Mouse (Mus musculus): ENCODE measurements at regions not wholly inside any gene's neighbourhood (a gene's known extent, or its start where the extent isn't known, plus 50 kb on each side); places are given as distances from the start of the nearest gene placed in this dataset.

- no peak overlapping the region for H3K4me2 ChIP-seq (replicated peaks)
- no peaks in the 10 kb centered on the region for H3K36me3 ChIP-seq
- ATAC-seq (ENCODE audit: low FRiP score, low read depth) = no peak
- no peaks in the 10 kb centered on the region for H3K9me3 ChIP-seq
- 93% methylated on average over 2 of the region's 2 CpGs for WGBS
- no peak overlapping the region for H3K4me3 ChIP-seq
- H3K4me1 ChIP-seq = no peaks in the 10 kb centered on the region
- no peak overlapping the region for H3K9ac ChIP-seq
- no peaks in the 10 kb centered on the region for H3K27me3 ChIP-seq (replicated peaks)
- H3K27ac ChIP-seq = no peak overlapping the region
Measured at GRCm38 (mm10) chr12:8099114-8099513, 108.8 kb upstream of the Ldah start.

- ATAC-seq (ENCODE audit: low FRiP score, low read depth) = no peak
- H3K9ac ChIP-seq = no peak overlapping the region
- H3K27me3 ChIP-seq (replicated peaks) = no peaks in the 10 kb centered on the region
- H3K9me3 ChIP-seq = no peaks in the 10 kb centered on the region
- no peak overlapping the region for H3K27ac ChIP-seq
- no peak overlapping the region for H3K4me2 ChIP-seq (replicated peaks)
- WGBS = 57% methylated on average over 2 of the region's 2 CpGs
- no peaks in the 10 kb centered on the region for H3K4me1 ChIP-seq
- H3K36me3 ChIP-seq = no peaks in the 10 kb centered on the region
- H3K4me3 ChIP-seq = no peak overlapping the region
Measured at GRCm38 (mm10) chr12:8099821-8100220, 108.1 kb upstream of the Ldah start.

- Histone ChIP-seq H3K4me3 (no peak overlapping the region), H3K27ac (no peak overlapping the region), H3K9me3 (no peaks in the 10 kb centered on the region), H3K36me3 (no peaks in the 10 kb centered on the region), H3K4me2 (replicated peaks) (no peak overlapping the region), H3K4me1 (no peaks in the 10 kb centered on the region), H3K9ac (no peak overlapping the region), H3K27me3 (replicated peaks) (no peaks in the 10 kb centered on the region)
- WGBS = 66% methylated on average over 8 of the region's 8 CpGs
- ATAC-seq (ENCODE audit: low FRiP score, low read depth) = no peak; the same call in 1 of the 2 replicates
Measured at GRCm38 (mm10) chr12:8101837-8102236, 106.1 kb upstream of the Ldah start.

GRCm38 (mm10) chr12:8103259-8103658 is 104.6 kb upstream of the Ldah start:
- no peak overlapping the region for H3K9ac ChIP-seq
- no peak for ATAC-seq (ENCODE audit: low FRiP score, low read depth)
- H3K9me3 ChIP-seq = no peaks in the 10 kb centered on the region
- no peak overlapping the region for H3K4me3 ChIP-seq
- H3K27me3 ChIP-seq (replicated peaks) = no peaks in the 10 kb centered on the region
- H3K4me2 ChIP-seq (replicated peaks) = no peak overlapping the region
- H3K4me1 ChIP-seq = no peaks in the 10 kb centered on the region
- H3K27ac ChIP-seq = no peak overlapping the region
- 85% methylated on average over 9 of the region's 9 CpGs for WGBS
- H3K36me3 ChIP-seq = no peaks in the 10 kb centered on the region

- H3K4me3 ChIP-seq = no peak overlapping the region
- H3K4me1 ChIP-seq = no peaks in the 10 kb centered on the region
- H3K27me3 ChIP-seq (replicated peaks) = no peaks in the 10 kb centered on the region
- ATAC-seq (ENCODE audit: low FRiP score, low read depth) = peak; percentile 66; the same call in 1 of the 2 replicates
- no peak overlapping the region for H3K4me2 ChIP-seq (replicated peaks)
- H3K36me3 ChIP-seq = no peaks in the 10 kb centered on the region
- no peak overlapping the region for H3K9ac ChIP-seq
- no peaks in the 10 kb centered on the region for H3K9me3 ChIP-seq
- H3K27ac ChIP-seq = no peak overlapping the region
- WGBS = 61% methylated on average over 4 of the region's 4 CpGs
Measured at GRCm38 (mm10) chr12:8107137-8107536, 100.8 kb upstream of the Ldah start.

GRCm38 (mm10) chr12:8109203-8109770 is 98.6 kb upstream of the Ldah start:
- H3K27me3 ChIP-seq (replicated peaks) = no peaks in the 10 kb centered on the region
- ATAC-seq (ENCODE audit: low FRiP score, low read depth) = no peak
- H3K9me3 ChIP-seq = no peaks in the 10 kb centered on the region
- 80% methylated on average over 5 of the region's 5 CpGs for WGBS
- H3K36me3 ChIP-seq = no peaks in the 10 kb centered on the region
- no peak overlapping the region for H3K27ac ChIP-seq
- H3K4me2 ChIP-seq (replicated peaks) = no peak overlapping the region
- no peaks in the 10 kb centered on the region for H3K4me1 ChIP-seq
- no peak overlapping the region for H3K4me3 ChIP-seq
- no peak overlapping the region for H3K9ac ChIP-seq

- no peak for ATAC-seq (ENCODE audit: low FRiP score, low read depth)
- Histone ChIP-seq H3K36me3 (no peaks in the 10 kb centered on the region), H3K4me2 (replicated peaks) (no peak overlapping the region), H3K4me3 (no peak overlapping the region), H3K27ac (no peak overlapping the region), H3K27me3 (replicated peaks) (no peaks in the 10 kb centered on the region), H3K9ac (no peak overlapping the region), H3K4me1 (no peaks in the 10 kb centered on the region), H3K9me3 (no peaks in the 10 kb centered on the region)
- WGBS = 88% methylated on average over 6 of the region's 6 CpGs
Measured at GRCm38 (mm10) chr12:8109876-8110275, 98.0 kb upstream of the Ldah start.

GRCm38 (mm10) chr12:8110297-8110696 is 97.6 kb upstream of the Ldah start:
- Histone ChIP-seq H3K9me3 (no peaks in the 10 kb centered on the region), H3K36me3 (no peaks in the 10 kb centered on the region), H3K4me1 (no peaks in the 10 kb centered on the region), H3K4me3 (no peak overlapping the region), H3K27ac (no peak overlapping the region), H3K4me2 (replicated peaks) (no peak overlapping the region), H3K27me3 (replicated peaks) (no peaks in the 10 kb centered on the region), H3K9ac (no peak overlapping the region)
- 45% methylated on average over 4 of the region's 4 CpGs for WGBS
- no peak for ATAC-seq (ENCODE audit: low FRiP score, low read depth)

GRCm38 (mm10) chr12:8111484-8111883 is 96.4 kb upstream of the Ldah start:
- H3K4me1 ChIP-seq = no peaks in the 10 kb centered on the region
- no peak overlapping the region for H3K9ac ChIP-seq
- H3K4me2 ChIP-seq (replicated peaks) = no peak overlapping the region
- H3K27ac ChIP-seq = no peak overlapping the region
- H3K9me3 ChIP-seq = no peaks in the 10 kb centered on the region
- ATAC-seq (ENCODE audit: low FRiP score, low read depth) = no peak
- H3K36me3 ChIP-seq = no peaks in the 10 kb centered on the region
- WGBS = 67% methylated on average over 4 of the region's 4 CpGs
- H3K4me3 ChIP-seq = no peak overlapping the region
- no peaks in the 10 kb centered on the region for H3K27me3 ChIP-seq (replicated peaks)

- 71% methylated on average over 1 of the region's 1 CpGs for WGBS
- Histone ChIP-seq H3K4me2 (replicated peaks) (no peak overlapping the region), H3K4me1 (no peaks in the 10 kb centered on the region), H3K36me3 (no peaks in the 10 kb centered on the region), H3K27me3 (replicated peaks) (no peaks in the 10 kb centered on the region), H3K27ac (no peak overlapping the region), H3K9ac (no peak overlapping the region), H3K9me3 (no peaks in the 10 kb centered on the region), H3K4me3 (no peak overlapping the region)
- no peak for ATAC-seq (ENCODE audit: low FRiP score, low read depth)
Measured at GRCm38 (mm10) chr12:8155566-8155965, 52.3 kb upstream of the Ldah start.

Data from neural tube, embryonic 12.5 days (tissue).